Mouse (Mus musculus) mammary gland, adult 2 months (tissue): Measurements from ENCODE around the gene Zfp120. TPM values are rescaled to one million over a fixed set of nuclear protein-coding genes. Genes with fewer than 3 reads are reported as not detected.

Experiments used
- polyA plus RNA-seq: library from polyadenylated mRNA; depleted of rRNA; stranded (reverse); fragments of >200 nt; gene quantifications from 2 replicates; pipeline ENCODE4 v1.2.3, GENCODE M21; 2012; ENCODE audit warnings: low replicate concordance; rRNA removed

The Zfp120 gene
- 0.85 and 4.2 TPM in 2 replicates for polyA plus RNA-seq

DNA sequence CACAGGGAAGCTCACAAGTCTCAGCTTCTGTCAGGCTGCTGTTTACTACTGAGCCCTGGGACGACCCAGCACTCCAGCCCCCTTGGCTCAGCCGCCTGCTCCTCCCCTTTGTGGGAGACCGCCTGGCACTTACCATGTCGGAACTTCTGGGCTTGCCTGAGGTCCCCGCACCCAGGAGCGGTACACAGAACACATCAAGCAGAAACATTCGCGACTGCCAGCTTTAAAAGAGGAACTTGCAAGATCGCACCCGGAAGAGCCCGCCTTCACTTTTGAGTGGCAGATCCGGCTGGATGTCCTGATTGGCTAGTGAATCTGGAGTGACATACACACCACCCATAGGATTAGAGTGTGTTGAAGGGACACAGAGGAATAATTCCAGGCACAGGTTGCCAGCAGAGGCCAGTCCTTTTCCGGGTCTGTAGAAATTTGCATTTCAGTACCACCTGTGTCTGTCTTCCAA is at the start of gene Zfp120:
TSS of gene Zfp120 (minus strand) at position 274 of the 463 bp plus-strand sequence.

DNA sequence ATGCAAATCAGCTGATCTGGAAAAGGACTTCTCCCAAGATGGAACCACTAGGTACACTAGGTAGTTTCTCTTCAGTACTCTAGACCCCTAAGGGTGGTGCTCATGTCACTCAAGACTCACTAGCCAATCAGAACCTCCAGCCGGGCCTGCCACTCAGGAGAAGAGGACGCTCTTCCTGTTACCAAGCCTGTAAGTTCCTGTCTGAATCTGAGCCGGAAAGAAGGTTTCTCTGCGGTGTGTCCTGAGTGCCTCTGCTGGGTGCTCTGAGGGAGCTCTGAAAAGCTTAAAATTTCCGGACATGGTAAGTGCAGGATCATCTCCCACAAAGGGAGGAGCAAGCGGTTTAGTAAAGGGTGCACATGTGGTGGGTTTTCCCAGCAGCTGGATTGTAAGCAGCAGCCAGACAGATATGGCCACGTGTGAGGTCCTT is 45.1 kb upstream of the Zfp120 start, which contains the start of gene Gm14139:
TSS of gene Gm14139 (plus strand) at position 186 of the 430 bp plus-strand sequence.

DNA sequence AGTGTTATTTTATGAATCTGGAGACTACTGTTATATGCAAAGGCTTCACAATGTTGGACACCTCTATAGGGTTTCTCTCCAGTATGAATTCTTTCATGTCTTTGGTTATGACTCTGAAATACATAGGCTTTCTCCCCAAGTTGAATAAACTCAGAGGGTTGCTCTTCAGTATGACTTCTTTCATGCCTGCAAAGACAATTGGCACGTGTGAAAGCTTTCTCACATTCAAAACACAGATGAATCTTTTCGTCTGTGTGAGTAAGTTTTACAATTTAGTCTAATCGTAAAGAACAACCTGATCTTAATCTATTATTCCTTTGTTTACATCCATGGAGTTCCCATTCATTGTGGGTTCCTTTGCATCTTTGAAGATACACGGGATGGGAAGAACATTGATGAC is 43.1 kb upstream of the Zfp120 start, which contains the start of gene Gm10770:
TSS of gene Gm10770 (minus strand) at position 101 of the 400 bp plus-strand sequence.

Other genes starting within 250 kb of the Zfp120 start
- gene Gm10770, start 43.0 kb upstream of the Zfp120 start, polyA plus RNA-seq, result not detected in 2 replicates
- not detected in 2 replicates for gene Gm14139, start 45.0 kb upstream of the Zfp120 start, polyA plus RNA-seq
- gene Zfp937, start 81.4 kb upstream of the Zfp120 start, polyA plus RNA-seq, result 0.11 and 0.69 TPM in 2 replicates
- 0.36 TPM in 1 of 2 replicates, not detected in the other for gene Gm21994, start 118.9 kb upstream of the Zfp120 start, polyA plus RNA-seq
- not detected in 2 replicates for gene Gm14124, start 120.8 kb upstream of the Zfp120 start, polyA plus RNA-seq
- gene Gm10130, start 187.0 kb upstream of the Zfp120 start, polyA plus RNA-seq, result not detected in 2 replicates
- 1.4 and 1.6 TPM in 2 replicates for gene 3300002I08Rik, start 226.1 kb upstream of the Zfp120 start, polyA plus RNA-seq